Mouse (Mus musculus) lung, postnatal 0 days (tissue): ENCODE measurements around the gene Xrn1.

ENCODE experiments used
- CTCF ChIP-seq: IDR thresholded peaks from 2 replicates; pipeline ENCODE4 v1.5.1; 2016; ENCODE audit warnings: antibody characterized with exemption, mild to moderate bottlenecking
- EP300 ChIP-seq: IDR thresholded peaks from 2 replicates; pipeline ENCODE4 v1.6.1; 2016; ENCODE audit warnings: antibody characterized with exemption, mild to moderate bottlenecking, control low read depth

GRCm38 (mm10) chr9:96004455-96004854 is 49.9 kb downstream of the Xrn1 start:
- TF ChIP-seq CTCF (no peak), EP300 (no peak)
